Mouse (Mus musculus): Measurements from ENCODE around the gene 1810013L24Rik. TPM values are rescaled to one million over a fixed set of nuclear protein-coding genes. Genes with fewer than 3 reads are reported as not detected.

1810013L24Rik gene
- polyA plus RNA-seq, 1 experiment from 2014 or later: 20.8 TPM

GRCm38 (mm10) chr16:8810399-8811127 is 19.3 kb upstream of the 1810013L24Rik start:
- no peaks in the 10 kb centered on the region for H3K9me3 ChIP-seq
- H3K4me2 ChIP-seq: no peak overlapping the region
- no peak overlapping the region for H3K9ac ChIP-seq
- H3K4me1 ChIP-seq: no peaks in the 10 kb centered on the region
- peak; percentile 74; the same call in 1 of the 2 replicates for ATAC-seq (ENCODE audit: borderline replicate concordance, extremely low read depth, low FRiP score, low TSS enrichment)
- WGBS: 89% methylated on average over 14 of the region's 14 CpGs
- H3K27me3 ChIP-seq: no peaks in the 10 kb centered on the region
- no peaks in the 10 kb centered on the region for H3K36me3 ChIP-seq
- H3K27ac ChIP-seq: no peak overlapping the region
- no peak overlapping the region for H3K4me3 ChIP-seq

GRCm38 (mm10) chr16:8817872-8818271 is 12.0 kb upstream of the 1810013L24Rik start:
- no peaks in the 10 kb centered on the region for H3K9me3 ChIP-seq
- WGBS: 67% methylated on average over 4 of the region's 4 CpGs

GRCm38 (mm10) chr16:8821429-8821828 is 8.5 kb upstream of the 1810013L24Rik start:
- Histone ChIP-seq H3K4me2 (no peak overlapping the region), H3K4me3 (no peak overlapping the region), H3K4me1 (no peaks in the 10 kb centered on the region), H3K9me3 (no peaks in the 10 kb centered on the region), H3K36me3 (no peaks in the 10 kb centered on the region), H3K9ac (no peak overlapping the region), H3K27me3 (no peaks in the 10 kb centered on the region), H3K27ac (no peak overlapping the region)
- WGBS: 44% methylated on average over 1 of the region's 1 CpGs
- ATAC-seq (ENCODE audit: borderline replicate concordance, extremely low read depth, low FRiP score, low TSS enrichment): 0 out of 2 replicates have a peak, but pooled peaks have one; percentile 46

More at GRCm38 (mm10) chr16:8817872-8818271, 12.0 kb upstream of the 1810013L24Rik start:
- Histone ChIP-seq H3K27ac (no peak overlapping the region), H3K4me1 (no peaks in the 10 kb centered on the region), H3K4me2 (no peak overlapping the region), H3K36me3 (no peaks in the 10 kb centered on the region), H3K4me3 (no peak overlapping the region), H3K27me3 (no peaks in the 10 kb centered on the region), H3K9ac (no peak overlapping the region)
- no peak for ATAC-seq (ENCODE audit: borderline replicate concordance, extremely low read depth, low FRiP score, low TSS enrichment)

- no peak overlapping the region for H3K4me3 ChIP-seq
- H3K27me3 ChIP-seq: no peaks in the 10 kb centered on the region
- H3K4me1 ChIP-seq: no peaks in the 10 kb centered on the region
- no peak overlapping the region for H3K4me2 ChIP-seq
- no peak for ATAC-seq (ENCODE audit: borderline replicate concordance, extremely low read depth, low FRiP score, low TSS enrichment)
- no peak overlapping the region for H3K9ac ChIP-seq
- H3K9me3 ChIP-seq: no peaks in the 10 kb centered on the region
- 71% methylated on average over 4 of the region's 4 CpGs for WGBS
- no peaks in the 10 kb centered on the region for H3K36me3 ChIP-seq
- H3K27ac ChIP-seq: no peak overlapping the region
These were observed 7.3 kb upstream of the 1810013L24Rik start for GRCm38 (mm10) chr16:8822586-8822985.

GRCm38 (mm10) chr16:8823661-8824060 is 6.2 kb upstream of the 1810013L24Rik start:
- H3K27ac ChIP-seq: no peak overlapping the region
- ATAC-seq (ENCODE audit: borderline replicate concordance, extremely low read depth, low FRiP score, low TSS enrichment): peak; percentile 32; the same call in 1 of the 2 replicates
- no peaks in the 10 kb centered on the region for H3K27me3 ChIP-seq
- no peak overlapping the region for H3K4me3 ChIP-seq
- H3K9me3 ChIP-seq: no peaks in the 10 kb centered on the region
- no peak overlapping the region for H3K4me2 ChIP-seq
- 63% methylated on average over 2 of the region's 2 CpGs for WGBS
- no peaks in the 10 kb centered on the region for H3K4me1 ChIP-seq
- no peak overlapping the region for H3K9ac ChIP-seq
- no peaks in the 10 kb centered on the region for H3K36me3 ChIP-seq

- H3K9ac ChIP-seq: no peak overlapping the region
- H3K4me1 ChIP-seq: peaks cover 9% of the 10 kb centered on the region
- no peak overlapping the region for H3K4me3 ChIP-seq
- no peak overlapping the region for H3K27ac ChIP-seq
- H3K9me3 ChIP-seq: no peaks in the 10 kb centered on the region
- H3K4me2 ChIP-seq: no peak overlapping the region
- H3K36me3 ChIP-seq: 0 out of 2 replicates have a peak, but pooled peaks cover 2% of the 10 kb centered on the region
- H3K27me3 ChIP-seq: no peaks in the 10 kb centered on the region
- no peak for ATAC-seq (ENCODE audit: borderline replicate concordance, extremely low read depth, low FRiP score, low TSS enrichment)
- 84% methylated on average over 7 of the region's 7 CpGs for WGBS
These were observed 2.5 kb upstream of the 1810013L24Rik start for GRCm38 (mm10) chr16:8827366-8827765.

- peak overlapping the region; percentile 98 for H3K4me3 ChIP-seq
- ATAC-seq (ENCODE audit: borderline replicate concordance, extremely low read depth, low FRiP score, low TSS enrichment): peak; percentile 37
- no peaks in the 10 kb centered on the region for H3K27me3 ChIP-seq
- H3K4me1 ChIP-seq: peaks cover 23% of the 10 kb centered on the region
- 10% methylated on average over 33 of the region's 33 CpGs for WGBS
- peak overlapping the region; percentile 49 for H3K9ac ChIP-seq
- 0 out of 2 replicates have a peak, but pooled peaks cover 9% of the 10 kb centered on the region for H3K36me3 ChIP-seq
- no peaks in the 10 kb centered on the region for H3K9me3 ChIP-seq
- H3K4me2 ChIP-seq: peak overlapping the region; percentile 92
- H3K27ac ChIP-seq: peak overlapping the region; percentile 91
These were observed 1.0 kb upstream of the 1810013L24Rik start for GRCm38 (mm10) chr16:8828636-8829563.

- peak overlapping the region; percentile 98 for H3K4me3 ChIP-seq
- peak overlapping the region; percentile 98 for H3K9ac ChIP-seq
- peak; percentile 20; the same call in 1 of the 2 replicates for ATAC-seq (ENCODE audit: borderline replicate concordance, extremely low read depth, low FRiP score, low TSS enrichment)
- no peaks in the 10 kb centered on the region for H3K27me3 ChIP-seq
- H3K4me1 ChIP-seq: peaks cover 25% of the 10 kb centered on the region
- 0 out of 2 replicates have a peak, but pooled peaks cover 13% of the 10 kb centered on the region for H3K36me3 ChIP-seq
- H3K4me2 ChIP-seq: peak overlapping the region; percentile 79
- under 1% methylated on average over 74 of the region's 74 CpGs for WGBS
- no peaks in the 10 kb centered on the region for H3K9me3 ChIP-seq
- H3K27ac ChIP-seq: peak overlapping the region; percentile 94
These were observed 721 bp downstream of the 1810013L24Rik start for GRCm38 (mm10) chr16:8830431-8831211.

- WGBS: 2% methylated on average over 12 of the region's 12 CpGs
These were observed 1.3 kb downstream of the 1810013L24Rik start for GRCm38 (mm10) chr16:8831241-8831640.

GRCm38 (mm10) chr16:8836876-8837275 is 7.0 kb downstream of the 1810013L24Rik start:
- no peak overlapping the region for H3K27ac ChIP-seq
- peaks cover 52% of the 10 kb centered on the region for H3K36me3 ChIP-seq
- H3K9me3 ChIP-seq: no peaks in the 10 kb centered on the region
- H3K27me3 ChIP-seq: no peaks in the 10 kb centered on the region
- no peak for ATAC-seq (ENCODE audit: borderline replicate concordance, extremely low read depth, low FRiP score, low TSS enrichment)
- H3K4me2 ChIP-seq: no peak overlapping the region
- no peak overlapping the region for H3K9ac ChIP-seq
- H3K4me1 ChIP-seq: peaks cover 19% of the 10 kb centered on the region
- 86% methylated on average over 1 of the region's 1 CpGs for WGBS
- H3K4me3 ChIP-seq: no peak overlapping the region

More at GRCm38 (mm10) chr16:8831241-8831640, 1.3 kb downstream of the 1810013L24Rik start:
- H3K4me3 ChIP-seq: peak overlapping the region; percentile 98
- H3K27ac ChIP-seq: no peak overlapping the region; the same call in 1 of the 2 replicates
- H3K27me3 ChIP-seq: no peaks in the 10 kb centered on the region
- H3K4me2 ChIP-seq: peak overlapping the region; percentile 79
- peak overlapping the region; percentile 98 for H3K9ac ChIP-seq
- 0 out of 2 replicates have a peak, but pooled peaks cover 13% of the 10 kb centered on the region for H3K36me3 ChIP-seq
- peaks cover 25% of the 10 kb centered on the region for H3K4me1 ChIP-seq
- no peak for ATAC-seq (ENCODE audit: borderline replicate concordance, extremely low read depth, low FRiP score, low TSS enrichment)
- no peaks in the 10 kb centered on the region for H3K9me3 ChIP-seq

GRCm38 (mm10) chr16:8837595-8837994 is 7.7 kb downstream of the 1810013L24Rik start:
- H3K27me3 ChIP-seq: no peaks in the 10 kb centered on the region
- H3K9me3 ChIP-seq: no peaks in the 10 kb centered on the region
- H3K4me1 ChIP-seq: peaks cover 14% of the 10 kb centered on the region
- WGBS: 93% methylated on average over 1 of the region's 1 CpGs
- ATAC-seq (ENCODE audit: borderline replicate concordance, extremely low read depth, low FRiP score, low TSS enrichment): no peak
- no peak overlapping the region for H3K27ac ChIP-seq
- H3K4me3 ChIP-seq: no peak overlapping the region
- H3K9ac ChIP-seq: no peak overlapping the region
- H3K36me3 ChIP-seq: peaks cover 53% of the 10 kb centered on the region
- no peak overlapping the region for H3K4me2 ChIP-seq

Data from lung, embryonic 15.5 days (tissue).